Mouse (Mus musculus): ENCODE results near the gene Xkrx. TPM values are rescaled to one million over a fixed set of nuclear protein-coding genes. Genes with fewer than 3 reads are reported as not detected.

The Xkrx gene
- polyA plus RNA-seq, 2 experiments: 0.57 to 0.59 TPM

GRCm38 (mm10) chrX:134141551-134141950 is 20.3 kb downstream of the Xkrx start:
- no peak overlapping the region for H3K27ac ChIP-seq (replicated peaks; ENCODE audit: low read depth, low read length)
- no peak overlapping the region for H3K4me3 ChIP-seq (replicated peaks; ENCODE audit: low read length)
- H3K9ac ChIP-seq (ENCODE audit: low read depth, low read length, severe bottlenecking): no peak overlapping the region
- no peaks in the 10 kb centered on the region for H3K4me1 ChIP-seq (ENCODE audit: control insufficient read depth, insufficient read depth, low read length)
- ATAC-seq (ENCODE audit: low FRiP score, low read depth) (no peak), DNase-seq (ENCODE audit: low spot score) (no peak)
- H3K9me3 ChIP-seq (ENCODE audit: control insufficient read depth, low read length): no peaks in the 10 kb centered on the region
- H3K36me3 ChIP-seq (ENCODE audit: control insufficient read depth, insufficient read depth, low read length): no peaks in the 10 kb centered on the region
- no peaks in the 10 kb centered on the region for H3K27me3 ChIP-seq (ENCODE audit: control insufficient read depth, insufficient read depth, low read length)
- no peak for TF ChIP-seq POLR2A (IDR thresholded peaks at IDR 0.05; ENCODE audit: borderline replicate concordance, extremely low read depth, insufficient read depth, insufficient read length)
- no peak overlapping the region for H3K4me2 ChIP-seq (replicated peaks; ENCODE audit: low read depth, low read length, severe bottlenecking)
- 71% methylated on average over 1 of the region's 1 CpGs for WGBS

- WGBS: 82% methylated on average over 6 of the region's 6 CpGs
- Histone ChIP-seq H3K9ac (ENCODE audit: low read depth, low read length, severe bottlenecking) (no peak overlapping the region), H3K27me3 (ENCODE audit: control insufficient read depth, insufficient read depth, low read length) (no peaks in the 10 kb centered on the region), H3K9me3 (ENCODE audit: control insufficient read depth, low read length) (no peaks in the 10 kb centered on the region), H3K4me2 (replicated peaks; ENCODE audit: low read depth, low read length, severe bottlenecking) (no peak overlapping the region), H3K36me3 (ENCODE audit: control insufficient read depth, insufficient read depth, low read length) (no peaks in the 10 kb centered on the region), H3K4me3 (replicated peaks; ENCODE audit: low read length) (no peak overlapping the region), H3K4me1 (ENCODE audit: control insufficient read depth, insufficient read depth, low read length) (no peaks in the 10 kb centered on the region), H3K27ac (replicated peaks; ENCODE audit: low read depth, low read length) (no peak overlapping the region)
- TF ChIP-seq POLR2A (IDR thresholded peaks at IDR 0.05; ENCODE audit: borderline replicate concordance, extremely low read depth, insufficient read depth, insufficient read length): no peak
- DNase-seq (ENCODE audit: low spot score): no peak
- ATAC-seq (ENCODE audit: low FRiP score, low read depth): no peak
Observed at GRCm38 (mm10) chrX:134140024-134140423, 21.9 kb downstream of the Xkrx start.

- DNase-seq (ENCODE audit: low spot score): no peak
- Histone ChIP-seq H3K27me3 (ENCODE audit: control insufficient read depth, insufficient read depth, low read length) (no peaks in the 10 kb centered on the region), H3K4me1 (ENCODE audit: control insufficient read depth, insufficient read depth, low read length) (no peaks in the 10 kb centered on the region), H3K27ac (replicated peaks; ENCODE audit: low read depth, low read length) (no peak overlapping the region), H3K9ac (ENCODE audit: low read depth, low read length, severe bottlenecking) (no peak overlapping the region), H3K4me3 (replicated peaks; ENCODE audit: low read length) (no peak overlapping the region), H3K36me3 (ENCODE audit: control insufficient read depth, insufficient read depth, low read length) (no peaks in the 10 kb centered on the region), H3K4me2 (replicated peaks; ENCODE audit: low read depth, low read length, severe bottlenecking) (no peak overlapping the region), H3K9me3 (ENCODE audit: control insufficient read depth, low read length) (no peaks in the 10 kb centered on the region)
- no peak for TF ChIP-seq POLR2A (IDR thresholded peaks at IDR 0.05; ENCODE audit: borderline replicate concordance, extremely low read depth, insufficient read depth, insufficient read length)
- 42% methylated on average over 3 of the region's 3 CpGs for WGBS
- no peak for ATAC-seq (ENCODE audit: low FRiP score, low read depth)
Observed at GRCm38 (mm10) chrX:134133821-134134220, 28.1 kb downstream of the Xkrx start.

GRCm38 (mm10) chrX:134132295-134132694 is 29.6 kb downstream of the Xkrx start:
- ATAC-seq (ENCODE audit: low FRiP score, low read depth) (no peak), DNase-seq (ENCODE audit: low spot score) (peak; percentile 8)
- no peak overlapping the region for H3K9ac ChIP-seq (ENCODE audit: low read depth, low read length, severe bottlenecking)
- no peaks in the 10 kb centered on the region for H3K36me3 ChIP-seq (ENCODE audit: control insufficient read depth, insufficient read depth, low read length)
- no peak for TF ChIP-seq POLR2A (IDR thresholded peaks at IDR 0.05; ENCODE audit: borderline replicate concordance, extremely low read depth, insufficient read depth, insufficient read length)
- H3K27ac ChIP-seq (replicated peaks; ENCODE audit: low read depth, low read length): no peak overlapping the region
- H3K27me3 ChIP-seq (ENCODE audit: control insufficient read depth, insufficient read depth, low read length): no peaks in the 10 kb centered on the region
- no peaks in the 10 kb centered on the region for H3K4me1 ChIP-seq (ENCODE audit: control insufficient read depth, insufficient read depth, low read length)
- H3K4me2 ChIP-seq (replicated peaks; ENCODE audit: low read depth, low read length, severe bottlenecking): no peak overlapping the region
- H3K9me3 ChIP-seq (ENCODE audit: control insufficient read depth, low read length): no peaks in the 10 kb centered on the region
- H3K4me3 ChIP-seq (replicated peaks; ENCODE audit: low read length): no peak overlapping the region
- WGBS: 36% methylated on average over 5 of the region's 5 CpGs

- no peak overlapping the region for H3K9ac ChIP-seq (ENCODE audit: low read depth, low read length, severe bottlenecking)
Observed at GRCm38 (mm10) chrX:134128549-134128948, 33.3 kb downstream of the Xkrx start.

GRCm38 (mm10) chrX:134116417-134116816 is 45.5 kb downstream of the Xkrx start:
- H3K27me3 ChIP-seq (ENCODE audit: control insufficient read depth, insufficient read depth, low read length): no peaks in the 10 kb centered on the region
- H3K9ac ChIP-seq (ENCODE audit: low read depth, low read length, severe bottlenecking): no peak overlapping the region
- TF ChIP-seq POLR2A (IDR thresholded peaks at IDR 0.05; ENCODE audit: borderline replicate concordance, extremely low read depth, insufficient read depth, insufficient read length): no peak
- H3K4me1 ChIP-seq (ENCODE audit: control insufficient read depth, insufficient read depth, low read length): no peaks in the 10 kb centered on the region
- WGBS: 72% methylated on average over 3 of the region's 3 CpGs
- ATAC-seq (ENCODE audit: low FRiP score, low read depth) (no peak), DNase-seq (ENCODE audit: low spot score) (no peak)
- H3K4me3 ChIP-seq (replicated peaks; ENCODE audit: low read length): no peak overlapping the region
- no peaks in the 10 kb centered on the region for H3K36me3 ChIP-seq (ENCODE audit: control insufficient read depth, insufficient read depth, low read length)
- H3K4me2 ChIP-seq (replicated peaks; ENCODE audit: low read depth, low read length, severe bottlenecking): no peak overlapping the region
- H3K9me3 ChIP-seq (ENCODE audit: control insufficient read depth, low read length): no peaks in the 10 kb centered on the region
- no peak overlapping the region for H3K27ac ChIP-seq (replicated peaks; ENCODE audit: low read depth, low read length)

More at GRCm38 (mm10) chrX:134128549-134128948, 33.3 kb downstream of the Xkrx start:
- H3K9me3 ChIP-seq (ENCODE audit: control insufficient read depth, low read length): no peaks in the 10 kb centered on the region
- no peaks in the 10 kb centered on the region for H3K36me3 ChIP-seq (ENCODE audit: control insufficient read depth, insufficient read depth, low read length)
- no peaks in the 10 kb centered on the region for H3K4me1 ChIP-seq (ENCODE audit: control insufficient read depth, insufficient read depth, low read length)
- no peak overlapping the region for H3K4me2 ChIP-seq (replicated peaks; ENCODE audit: low read depth, low read length, severe bottlenecking)
- no peak overlapping the region for H3K27ac ChIP-seq (replicated peaks; ENCODE audit: low read depth, low read length)
- no peaks in the 10 kb centered on the region for H3K27me3 ChIP-seq (ENCODE audit: control insufficient read depth, insufficient read depth, low read length)
- DNase-seq (ENCODE audit: low spot score): no peak
- 77% methylated on average over 3 of the region's 3 CpGs for WGBS
- ATAC-seq (ENCODE audit: low FRiP score, low read depth): no peak
- no peak for TF ChIP-seq POLR2A (IDR thresholded peaks at IDR 0.05; ENCODE audit: borderline replicate concordance, extremely low read depth, insufficient read depth, insufficient read length)
- no peak overlapping the region for H3K4me3 ChIP-seq (replicated peaks; ENCODE audit: low read length)
